Mouse (Mus musculus) lung, embryonic 14.5 days (tissue): Measurements from ENCODE around the gene Sgsm2. TPM values are rescaled to one million over a fixed set of nuclear protein-coding genes. Genes with fewer than 3 reads are reported as not detected.

Experiments used
- ATAC-seq: fragments of 200-750 bp; cut with Nextera tagmentation; 2 replicates; pipeline ENCODE4 v1.8.0; 2017; ENCODE audit warnings: mild to moderate bottlenecking, moderate TSS enrichment, moderate library complexity; ENCODE audit not compliant: insufficient read depth
- DNase-seq: peaks from one replicate; pipeline ENCODE4 v3.0.0-alpha.2; 2015
- H3K27ac ChIP-seq: fragments of 300-500 bp; sonication (generic); 2 replicates; pipeline ENCODE4 v1.5.1; 2014; ENCODE audit warnings: low read depth, mild to moderate bottlenecking, moderate library complexity
- H3K27me3 ChIP-seq: fragments of 300-500 bp; sonication (generic); 2 replicates; pipeline ENCODE4 v1.6.1; 2014; ENCODE audit warnings: low read length, control low read depth; ENCODE audit not compliant: insufficient read depth
- H3K36me3 ChIP-seq: fragments of 300-500 bp; sonication (generic); 2 replicates; pipeline ENCODE4 v1.6.1; 2014; ENCODE audit warnings: control low read depth; ENCODE audit not compliant: insufficient read depth
- H3K4me1 ChIP-seq: fragments of 300-500 bp; sonication (generic); 2 replicates; pipeline ENCODE4 v1.6.1; 2014; ENCODE audit warnings: antibody characterized with exemption, control low read depth; ENCODE audit not compliant: insufficient read depth
- H3K4me2 ChIP-seq: fragments of 300-500 bp; sonication (generic); 2 replicates; pipeline ENCODE4 v1.6.1; 2014; ENCODE audit warnings: mild to moderate bottlenecking
- H3K4me3 ChIP-seq: fragments of 300-500 bp; sonication (generic); 2 replicates; pipeline ENCODE4 v1.5.1; 2014; ENCODE audit warnings: low read depth, low read length
- H3K9ac ChIP-seq: fragments of 300-500 bp; sonication (generic); 2 replicates; pipeline ENCODE4 v1.6.1; 2014
- H3K9me3 ChIP-seq: fragments of 300-500 bp; sonication (generic); 2 replicates; pipeline ENCODE4 v1.6.1; 2016; ENCODE audit warnings: low read depth, low read length, control low read depth
- CTCF ChIP-seq: IDR thresholded peaks from 2 replicates; pipeline ENCODE4 v1.5.1; 2016; ENCODE audit warnings: antibody characterized with exemption, low read depth
- WGBS: fragments of 180-500 bp; shearing (Covaris S2); extraction: QIAGEN DNeasy Blood & Tissue Kit; methylation state at CpG from one replicate; pipeline ENCODE4 v1.1.7; 2014; 5-methylcytosine and 5-hydroxymethylcytosine counted together
- polyA plus RNA-seq: library from polyadenylated mRNA; unstranded; fragments of >200 nt; fragmentation: Nextera tagmentation; extraction: Ambion mirVana; gene quantifications from 2 replicates; pipeline ENCODE4 v1.2.1, GENCODE M21; 2014

Sgsm2 gene
- polyA plus RNA-seq, 1 experiment from 2014 or later = 4.8 TPM

DNA sequence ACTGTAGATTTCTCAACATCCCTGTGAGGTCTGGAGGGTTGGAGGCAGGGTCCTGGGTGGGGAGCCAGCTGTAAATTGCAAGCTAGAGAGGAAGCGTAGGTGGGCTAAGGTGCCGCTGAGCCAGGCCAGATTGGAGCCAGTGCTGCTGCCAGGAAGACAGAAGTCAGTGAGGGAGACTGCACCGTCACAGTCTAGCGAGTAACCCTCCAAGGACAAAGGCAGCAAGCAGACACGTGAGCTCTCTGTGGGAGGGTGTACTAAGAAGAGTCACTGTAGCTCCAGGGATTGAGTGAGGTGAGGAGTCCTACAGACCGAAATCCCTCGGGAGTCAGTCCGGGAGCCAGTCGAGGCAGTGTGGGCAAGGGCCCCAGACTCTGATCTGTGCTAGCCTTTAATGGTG, 55.5 kb downstream of the Sgsm2 start:
- Histone ChIP-seq H3K4me3 (no peak overlapping the region), H3K36me3 (peaks cover 32% of the 10 kb centered on the region), H3K9ac (no peak overlapping the region), H3K27me3 (no peaks in the 10 kb centered on the region), H3K9me3 (no peaks in the 10 kb centered on the region; the same call in 1 of the 2 replicates), H3K27ac (no peak overlapping the region), H3K4me1 (0 out of 2 replicates have a peak, but pooled peaks cover 3% of the 10 kb centered on the region), H3K4me2 (no peak overlapping the region)
- ATAC-seq (no peak), DNase-seq (no peak)
- WGBS = 85% methylated on average over 9 of the region's 9 CpGs
- TF ChIP-seq CTCF = no peak

DNA sequence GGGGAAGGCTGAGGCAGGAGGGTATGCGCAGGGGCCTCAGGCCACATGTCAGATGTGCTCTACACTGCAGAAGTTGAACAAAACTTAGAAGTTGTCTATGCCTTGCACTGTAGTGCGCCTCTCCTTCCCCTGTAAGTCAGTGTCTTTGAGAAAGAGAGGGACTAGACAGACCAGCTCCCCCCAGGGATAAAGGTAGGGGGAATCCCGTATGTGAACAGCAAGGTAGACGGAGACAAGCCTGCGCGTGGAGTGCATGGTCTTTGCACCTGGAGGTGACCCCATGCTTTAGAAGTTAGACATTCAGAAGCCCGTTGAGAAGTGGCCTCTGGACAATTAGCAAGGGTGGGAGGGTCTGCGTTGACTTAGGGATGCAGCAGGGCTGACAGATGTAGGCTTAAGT, 56.1 kb downstream of the Sgsm2 start:
- H3K9ac ChIP-seq = no peak overlapping the region
- DNase-seq (no peak), ATAC-seq (no peak)
- WGBS = 77% methylated on average over 8 of the region's 8 CpGs
- peaks cover 32% of the 10 kb centered on the region for H3K36me3 ChIP-seq
- 0 out of 2 replicates have a peak, but pooled peaks cover 3% of the 10 kb centered on the region for H3K4me1 ChIP-seq
- H3K4me2 ChIP-seq = no peak overlapping the region
- no peak overlapping the region for H3K4me3 ChIP-seq
- no peak overlapping the region for H3K27ac ChIP-seq
- no peaks in the 10 kb centered on the region; the same call in 1 of the 2 replicates for H3K9me3 ChIP-seq
- no peak for TF ChIP-seq CTCF
- H3K27me3 ChIP-seq = no peaks in the 10 kb centered on the region

DNA sequence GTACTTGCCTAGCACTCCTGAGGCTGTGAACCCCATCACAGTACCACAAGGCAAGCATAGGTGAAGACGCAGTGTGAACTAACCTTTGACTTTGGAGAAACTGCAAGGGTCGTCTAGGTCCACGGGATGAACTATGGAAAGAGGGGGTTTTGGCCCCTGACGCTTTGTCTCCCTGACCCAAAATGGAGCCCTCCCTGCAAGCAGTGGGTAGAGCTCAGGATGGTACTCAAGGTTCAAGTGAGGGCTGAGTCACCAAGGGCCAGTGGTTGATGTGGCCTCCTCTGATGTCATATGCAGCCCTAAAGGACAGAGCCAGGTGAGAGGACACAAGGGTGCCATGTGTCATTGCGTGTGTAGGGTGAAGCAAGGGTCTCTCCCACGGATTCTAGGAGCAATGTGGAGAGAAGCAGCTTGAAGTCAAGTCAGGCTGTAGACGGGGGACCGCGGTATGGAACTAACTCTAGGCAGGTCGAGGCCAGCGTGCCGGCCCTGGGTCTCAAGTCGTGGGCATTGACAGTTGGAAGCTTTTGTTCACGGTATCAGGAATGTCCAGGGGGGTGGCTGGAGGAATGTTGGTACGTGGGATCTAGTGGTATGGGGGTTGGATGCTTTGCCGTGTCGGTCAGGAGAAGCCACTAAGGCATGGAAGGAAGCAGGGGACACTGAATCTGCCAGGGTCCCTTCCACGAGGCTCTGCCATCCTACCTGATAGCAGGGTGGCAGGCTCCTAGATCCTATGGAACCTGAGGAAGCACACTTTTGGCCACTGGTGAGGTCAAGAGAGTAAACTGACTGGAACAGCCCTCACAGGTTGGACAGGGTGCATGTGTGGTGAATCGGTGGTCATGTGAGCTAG, 56.8 kb downstream of the Sgsm2 start:
- Histone ChIP-seq H3K4me1 (0 out of 2 replicates have a peak, but pooled peaks cover 3% of the 10 kb centered on the region), H3K27ac (no peak overlapping the region), H3K36me3 (peaks cover 32% of the 10 kb centered on the region), H3K27me3 (no peaks in the 10 kb centered on the region), H3K9ac (no peak overlapping the region), H3K4me3 (no peak overlapping the region), H3K9me3 (no peaks in the 10 kb centered on the region), H3K4me2 (no peak overlapping the region)
- WGBS = 91% methylated on average over 19 of the region's 19 CpGs
- TF ChIP-seq CTCF = no peak
- ATAC-seq (no peak), DNase-seq (no peak)

DNA sequence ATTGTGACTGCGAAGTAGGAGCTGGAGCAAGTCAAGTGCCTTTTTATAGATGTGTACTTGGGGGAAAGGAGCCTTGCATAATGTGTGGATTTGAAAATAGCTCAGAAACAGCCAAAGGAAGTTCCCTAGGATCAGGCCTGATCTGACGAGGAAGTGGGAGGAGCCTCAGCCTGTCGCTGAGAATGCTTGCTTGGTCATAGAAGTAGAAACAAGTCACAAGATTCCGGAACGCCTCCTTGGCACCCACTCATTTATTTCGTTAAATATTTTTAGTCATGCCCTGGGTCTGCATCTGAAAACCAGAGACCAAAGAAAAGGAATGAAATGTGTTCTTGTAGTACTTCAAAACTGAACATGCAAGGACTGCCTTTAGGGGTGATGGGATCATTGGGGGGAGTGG, 57.9 kb downstream of the Sgsm2 start:
- 30% methylated on average over 6 of the region's 6 CpGs for WGBS
- Histone ChIP-seq H3K4me1 (0 out of 2 replicates have a peak, but pooled peaks cover 3% of the 10 kb centered on the region), H3K4me2 (peak overlapping the region; percentile 94), H3K36me3 (peaks cover 25% of the 10 kb centered on the region), H3K9me3 (no peaks in the 10 kb centered on the region), H3K27ac (peak overlapping the region; percentile 96), H3K27me3 (no peaks in the 10 kb centered on the region), H3K9ac (peak overlapping the region; percentile 59; the same call in 1 of the 2 replicates), H3K4me3 (peak overlapping the region; percentile 53)
- no peak for TF ChIP-seq CTCF
- ATAC-seq (no peak), DNase-seq (peak; percentile 82)

DNA sequence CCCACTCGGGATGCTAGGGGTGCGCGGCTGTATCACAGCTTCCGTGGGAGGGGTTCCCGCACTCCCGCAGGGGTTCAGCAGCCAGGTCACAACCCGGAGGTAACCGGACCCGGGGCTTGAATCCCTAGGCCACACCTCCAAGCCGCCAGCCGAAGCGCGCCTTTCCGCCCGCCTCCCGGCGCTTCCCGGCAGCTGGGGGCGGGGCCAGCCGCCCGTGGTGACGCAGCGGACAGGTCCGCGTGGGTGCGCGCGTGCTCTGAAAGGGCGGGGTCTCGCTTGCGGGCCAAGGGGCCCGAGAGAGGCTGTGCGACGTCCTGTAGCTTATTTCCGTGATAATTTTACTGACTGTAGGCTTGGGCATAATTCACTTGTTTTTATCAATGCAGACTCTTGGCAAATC, 58.4 kb downstream of the Sgsm2 start:
- Histone ChIP-seq H3K36me3 (peaks cover 19% of the 10 kb centered on the region), H3K27me3 (no peaks in the 10 kb centered on the region), H3K9me3 (no peaks in the 10 kb centered on the region), H3K4me1 (peaks cover 5% of the 10 kb centered on the region; the same call in 1 of the 2 replicates), H3K27ac (peak overlapping the region; percentile 96), H3K9ac (peak overlapping the region; percentile 59), H3K4me2 (peak overlapping the region; percentile 94), H3K4me3 (peak overlapping the region; percentile 53)
- peak; percentile 97 for DNase-seq
- TF ChIP-seq CTCF = no peak
- peak; percentile 65 for ATAC-seq
- under 1% methylated on average over 35 of the region's 35 CpGs for WGBS

DNA sequence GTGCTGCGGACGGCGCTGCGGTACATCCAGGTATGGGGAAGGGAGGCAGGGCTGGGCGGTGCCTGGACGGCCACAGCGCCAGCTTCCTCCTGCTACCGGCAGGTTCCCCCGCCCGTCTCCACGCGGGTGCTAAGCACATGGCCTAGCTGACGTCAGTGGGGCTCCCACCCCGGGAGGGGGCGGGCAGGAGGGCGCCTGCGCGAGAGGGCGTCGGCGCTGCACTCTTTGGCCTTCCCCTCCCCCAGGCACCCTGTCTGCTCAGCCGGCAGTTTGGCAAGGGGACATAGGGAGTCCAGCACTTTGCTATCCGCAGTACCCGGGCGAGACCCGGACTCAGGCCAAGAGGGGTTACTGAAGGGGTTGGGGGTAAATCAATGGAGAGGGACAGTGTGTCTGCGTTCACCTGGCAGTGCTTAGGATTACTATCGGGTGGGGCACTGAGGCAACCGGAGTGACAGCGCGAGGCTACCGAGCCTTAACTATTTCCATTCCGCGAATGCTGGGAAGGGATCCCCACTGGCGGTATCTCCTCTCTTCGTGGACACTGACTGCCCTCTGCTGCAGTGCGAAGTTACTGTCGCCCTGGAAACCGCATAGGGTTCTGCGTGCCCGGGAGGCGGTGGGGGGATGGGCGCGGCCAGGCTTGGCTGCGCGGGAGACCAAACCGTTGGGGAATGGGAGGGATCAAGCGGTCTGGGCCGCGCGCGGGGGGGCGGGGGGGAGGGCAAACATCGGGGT, 59.0 kb downstream of the Sgsm2 start:
- WGBS = under 1% methylated on average over 48 of the region's 54 CpGs
- H3K4me1 ChIP-seq = peaks cover 11% of the 10 kb centered on the region

More for the DNA sequence above, 59.0 kb downstream of the Sgsm2 start:
- H3K9ac ChIP-seq = peak overlapping the region; percentile 59
- peak overlapping the region; percentile 94 for H3K4me2 ChIP-seq
- peak overlapping the region; percentile 53 for H3K4me3 ChIP-seq
- DNase-seq = peak; percentile 96
- peak; percentile 78 for ATAC-seq
- peak; percentile 33; the same call in 1 of the 2 replicates for TF ChIP-seq CTCF
- H3K27me3 ChIP-seq = no peaks in the 10 kb centered on the region
- no peaks in the 10 kb centered on the region for H3K9me3 ChIP-seq
- H3K27ac ChIP-seq = peak overlapping the region; percentile 96
- H3K36me3 ChIP-seq = peaks cover 14% of the 10 kb centered on the region
